Mouse (Mus musculus) forebrain, embryonic 10.5 days (tissue): ENCODE measurements around the gene Tapbp. TPM values are rescaled to one million over a fixed set of nuclear protein-coding genes. Genes with fewer than 3 reads are reported as not detected.

Source experiments
- DNase-seq: peaks from one replicate; pipeline ENCODE4 v3.0.0-alpha.2; 2017; ENCODE audit warnings: low spot score; ENCODE audit errors: extremely low spot score
- H3K27ac ChIP-seq: fragments of 300-500 bp; sonication (generic); 2 replicates; pipeline ENCODE4 v1.5.1; 2016; ENCODE audit warnings: mild to moderate bottlenecking
- H3K27me3 ChIP-seq: fragments of 300-500 bp; sonication (generic); 2 replicates; pipeline ENCODE4 v1.6.1; 2016; ENCODE audit warnings: mild to moderate bottlenecking; ENCODE audit not compliant: poor library complexity, severe bottlenecking
- H3K36me3 ChIP-seq: fragments of 300-500 bp; sonication (generic); replicated peaks from 2 replicates; pipeline ENCODE4 v1.6.1; 2016; ENCODE audit warnings: mild to moderate bottlenecking, moderate library complexity
- H3K4me1 ChIP-seq: fragments of 300-500 bp; sonication (generic); 2 replicates; pipeline ENCODE4 v1.6.1; 2016
- H3K4me3 ChIP-seq: fragments of 300-500 bp; sonication (generic); 2 replicates; pipeline ENCODE4 v1.5.1; 2016; ENCODE audit warnings: mild to moderate bottlenecking, moderate library complexity
- H3K9me3 ChIP-seq: fragments of 300-500 bp; sonication (generic); 2 replicates; pipeline ENCODE4 v1.6.1; 2016; ENCODE audit warnings: mild to moderate bottlenecking, moderate library complexity
- WGBS: fragments of 180-500 bp; shearing (Covaris S2); methylation state at CpG from one replicate; pipeline ENCODE4 v1.1.7; 2016; 5-methylcytosine and 5-hydroxymethylcytosine counted together
- polyA plus RNA-seq: library from polyadenylated mRNA; unstranded; fragments of >200 nt; fragmentation: Nextera tagmentation; extraction: Ambion mirVana; gene quantifications from 2 replicates; pipeline ENCODE4 v1.2.1, GENCODE M21; 2016

Tapbp gene
- polyA plus RNA-seq, 1 experiment from 2014 or later: 14.1 TPM

DNA sequence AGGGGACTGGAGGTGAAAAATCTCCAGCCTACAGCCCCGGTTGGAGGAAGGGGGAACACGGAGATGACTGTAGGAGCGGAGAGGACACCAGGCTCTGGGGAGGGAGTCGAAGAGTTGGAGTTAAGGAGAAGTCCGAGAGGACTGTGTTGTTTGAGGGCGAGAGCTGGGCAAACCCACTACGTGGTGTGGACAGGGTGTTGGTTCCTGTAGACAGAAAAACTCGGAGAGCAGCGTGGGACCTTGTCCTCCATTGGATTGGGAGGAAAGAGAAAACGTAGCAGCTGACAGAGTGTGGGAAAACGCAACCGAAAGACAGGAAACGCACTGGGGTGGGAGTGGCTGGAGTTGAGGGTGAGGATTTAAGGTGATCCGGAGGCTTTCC is 5.8 kb upstream of the Tapbp start:
- no peak for DNase-seq
- Histone ChIP-seq H3K27ac (peak overlapping the region; percentile 94), H3K4me1 (peaks cover 59% of the 10 kb centered on the region), H3K9me3 (no peaks in the 10 kb centered on the region), H3K36me3 (peaks cover 45% of the 10 kb centered on the region), H3K27me3 (no peaks in the 10 kb centered on the region), H3K4me3 (peak overlapping the region; percentile 95)
- WGBS: 2% methylated on average over 14 of the region's 14 CpGs

DNA sequence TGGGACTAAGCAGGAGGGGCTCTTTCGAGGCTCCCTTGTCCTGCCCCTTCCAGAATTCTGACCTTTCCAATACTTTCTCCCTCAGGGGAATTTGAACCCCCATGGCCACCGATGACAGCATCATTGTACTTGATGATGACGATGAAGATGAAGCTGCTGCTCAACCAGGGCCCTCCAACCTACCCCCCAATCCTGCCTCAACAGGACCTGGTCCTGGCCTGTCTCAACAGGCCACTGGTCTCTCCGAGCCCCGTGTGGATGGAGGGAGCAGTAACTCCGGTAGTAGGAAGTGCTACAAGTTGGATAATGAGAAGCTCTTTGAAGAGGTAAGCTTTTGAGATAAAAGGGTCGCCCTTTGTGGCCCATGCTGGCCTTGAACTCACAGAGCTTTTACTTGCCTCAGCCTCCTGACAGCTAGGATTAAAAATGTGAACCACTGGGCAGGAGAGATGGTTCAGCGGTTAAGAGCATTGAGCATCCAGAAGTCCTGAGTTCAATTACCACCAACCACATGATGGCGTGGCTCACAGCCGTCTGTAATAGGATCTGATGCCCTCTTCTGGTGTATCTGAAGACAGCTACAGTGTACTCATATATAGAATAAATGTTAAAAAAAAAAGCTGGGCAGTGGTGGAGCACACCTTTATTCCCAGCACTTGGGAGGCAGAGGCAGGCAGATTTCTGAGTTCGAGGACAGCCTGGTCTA is 5.2 kb upstream of the Tapbp start:
- H3K4me1 ChIP-seq: peaks cover 63% of the 10 kb centered on the region
- peak overlapping the region; percentile 95 for H3K4me3 ChIP-seq
- peak overlapping the region; percentile 94 for H3K27ac ChIP-seq
- H3K36me3 ChIP-seq: peaks cover 49% of the 10 kb centered on the region
- H3K27me3 ChIP-seq: no peaks in the 10 kb centered on the region
- no peak for DNase-seq
- H3K9me3 ChIP-seq: no peaks in the 10 kb centered on the region
- 57% methylated on average over 11 of the region's 11 CpGs for WGBS

DNA sequence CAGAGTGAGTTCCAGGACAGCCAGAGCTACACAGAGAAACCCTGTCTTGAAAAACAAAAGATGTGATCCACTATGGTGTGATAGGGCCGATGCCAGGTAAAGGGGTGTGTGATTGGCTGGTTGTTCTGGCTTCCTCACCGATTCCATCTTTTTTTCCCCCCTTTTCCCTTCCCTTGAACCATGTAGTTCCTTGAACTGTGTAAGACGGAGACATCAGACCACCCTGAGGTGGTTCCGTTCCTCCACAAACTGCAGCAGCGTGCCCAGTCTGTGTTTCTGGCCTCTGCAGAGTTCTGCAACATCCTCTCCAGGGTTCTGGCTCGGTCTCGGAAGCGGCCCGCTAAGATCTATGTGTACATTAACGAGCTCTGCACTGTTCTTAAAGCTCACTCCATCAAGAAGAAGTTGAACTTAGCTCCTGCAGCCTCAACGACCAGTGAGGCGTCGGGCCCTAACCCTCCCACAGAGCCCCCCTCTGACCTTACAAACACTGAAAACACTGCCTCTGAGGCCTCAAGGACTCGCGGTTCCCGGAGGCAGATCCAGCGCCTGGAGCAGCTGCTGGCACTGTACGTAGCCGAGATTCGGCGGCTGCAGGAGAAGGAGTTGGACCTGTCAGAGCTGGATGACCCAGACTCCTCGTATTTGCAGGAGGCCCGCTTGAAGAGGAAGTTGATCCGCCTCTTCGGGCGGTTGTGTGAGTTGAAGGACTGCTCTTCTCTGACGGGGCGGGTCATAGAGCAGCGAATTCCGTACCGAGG is 4.5 kb upstream of the Tapbp start:
- Histone ChIP-seq H3K9me3 (no peaks in the 10 kb centered on the region), H3K36me3 (peaks cover 49% of the 10 kb centered on the region), H3K27me3 (no peaks in the 10 kb centered on the region), H3K4me1 (peaks cover 65% of the 10 kb centered on the region), H3K27ac (no peak overlapping the region), H3K4me3 (peak overlapping the region; percentile 95; the same call in 1 of the 2 replicates)
- WGBS: 94% methylated on average over 31 of the region's 31 CpGs
- no peak for DNase-seq

DNA sequence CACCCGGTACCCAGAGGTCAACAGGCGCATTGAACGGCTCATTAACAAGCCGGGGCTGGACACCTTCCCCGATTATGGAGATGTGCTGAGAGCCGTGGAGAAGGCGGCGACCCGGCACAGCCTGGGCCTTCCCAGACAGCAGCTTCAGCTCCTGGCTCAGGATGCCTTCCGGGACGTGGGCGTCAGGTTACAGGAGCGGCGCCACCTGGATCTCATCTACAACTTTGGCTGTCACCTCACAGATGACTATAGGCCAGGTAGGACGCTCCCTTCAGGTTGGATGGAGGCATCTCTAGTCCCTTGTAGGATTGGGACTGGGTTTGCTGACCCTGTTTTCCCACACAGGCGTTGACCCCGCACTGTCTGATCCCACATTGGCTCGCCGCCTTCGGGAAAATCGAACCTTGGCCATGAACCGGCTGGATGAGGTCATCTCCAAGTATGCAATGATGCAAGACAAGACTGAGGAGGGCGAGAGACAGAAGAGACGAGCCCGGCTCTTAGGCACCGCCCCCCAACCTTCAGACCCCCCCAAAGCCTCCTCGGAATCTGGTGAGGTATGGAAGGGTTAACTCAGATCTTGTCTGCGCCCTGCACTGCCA is 3.8 kb upstream of the Tapbp start:
- Histone ChIP-seq H3K4me1 (peaks cover 72% of the 10 kb centered on the region), H3K9me3 (no peaks in the 10 kb centered on the region), H3K27me3 (no peaks in the 10 kb centered on the region), H3K4me3 (peak overlapping the region; percentile 16; the same call in 1 of the 2 replicates), H3K27ac (no peak overlapping the region), H3K36me3 (peaks cover 51% of the 10 kb centered on the region)
- 94% methylated on average over 28 of the region's 28 CpGs for WGBS
- no peak for DNase-seq

DNA sequence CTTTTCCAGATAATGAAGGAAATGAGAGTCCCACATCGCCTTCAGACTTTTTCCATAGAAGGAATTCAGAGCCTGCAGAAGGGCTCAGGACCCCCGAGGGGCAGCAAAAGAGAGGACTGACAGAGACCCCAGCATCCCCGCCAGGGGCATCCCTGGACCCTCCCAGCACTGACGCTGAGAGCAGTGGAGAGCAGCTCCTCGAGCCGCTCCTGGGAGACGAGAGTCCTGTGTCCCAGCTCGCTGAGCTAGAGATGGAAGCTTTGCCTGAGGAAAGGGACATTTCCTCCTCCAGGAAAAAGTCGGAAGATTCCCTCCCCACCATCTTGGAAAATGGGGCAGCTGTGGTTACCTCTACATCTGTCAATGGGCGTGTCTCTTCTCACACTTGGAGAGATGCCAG is 2.4 kb upstream of the Tapbp start:
- no peak for DNase-seq
- Histone ChIP-seq H3K36me3 (peaks cover 65% of the 10 kb centered on the region), H3K4me1 (peaks cover 78% of the 10 kb centered on the region), H3K27me3 (peaks cover 9% of the 10 kb centered on the region), H3K4me3 (peak overlapping the region; percentile 22; the same call in 1 of the 2 replicates), H3K27ac (no peak overlapping the region), H3K9me3 (no peaks in the 10 kb centered on the region; the same call in 1 of the 2 replicates)
- 89% methylated on average over 10 of the region's 10 CpGs for WGBS

DNA sequence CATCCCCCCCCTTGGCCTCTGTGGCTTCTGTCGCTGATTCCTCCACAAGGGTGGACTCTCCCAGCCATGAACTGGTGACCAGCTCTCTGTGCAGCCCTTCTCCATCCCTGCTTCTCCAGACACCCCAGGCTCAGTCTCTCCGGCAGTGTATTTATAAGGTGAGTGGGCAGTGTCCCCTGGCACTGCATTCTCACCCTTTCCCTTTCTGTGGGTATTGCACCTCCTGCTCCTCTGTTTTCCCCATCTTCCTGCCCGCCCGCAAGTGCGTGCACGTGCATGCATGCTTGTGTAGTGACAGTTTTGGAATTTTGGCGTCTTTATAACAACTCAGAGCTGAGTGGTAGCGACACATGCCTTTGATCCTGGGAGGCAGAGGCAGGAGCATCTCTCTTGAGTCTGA is 1.8 kb upstream of the Tapbp start:
- Histone ChIP-seq H3K4me1 (peaks cover 78% of the 10 kb centered on the region), H3K36me3 (peaks cover 68% of the 10 kb centered on the region)
- WGBS: 98% methylated on average over 8 of the region's 8 CpGs

DNA sequence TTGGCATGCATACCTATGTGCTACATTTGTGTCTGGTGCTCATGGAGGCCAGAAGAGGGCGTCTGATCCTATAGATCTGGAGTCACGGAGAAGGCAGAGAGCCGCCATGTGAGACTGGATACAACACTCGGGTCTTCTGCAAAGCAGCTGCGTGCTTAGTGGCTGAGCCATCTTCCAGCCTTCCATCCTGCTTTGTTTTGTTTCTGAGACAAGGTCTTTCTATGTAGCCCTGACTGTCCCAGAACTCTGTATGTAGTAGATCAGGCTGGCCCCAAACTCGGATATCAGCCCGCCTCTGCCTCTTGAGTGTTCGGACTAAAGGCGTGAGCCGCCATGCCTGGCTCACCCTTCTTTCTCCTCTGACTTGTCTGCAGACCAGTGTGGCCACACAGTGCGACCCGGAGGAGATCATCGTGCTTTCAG is 719 bp upstream of the Tapbp start:
- Histone ChIP-seq H3K9me3 (no peaks in the 10 kb centered on the region; the same call in 1 of the 2 replicates), H3K4me1 (peaks cover 82% of the 10 kb centered on the region), H3K4me3 (peak overlapping the region; percentile 76), H3K27ac (peak overlapping the region; percentile 40; the same call in 1 of the 2 replicates), H3K27me3 (peaks cover 15% of the 10 kb centered on the region), H3K36me3 (peaks cover 68% of the 10 kb centered on the region)
- WGBS: 73% methylated on average over 13 of the region's 13 CpGs
- DNase-seq: no peak

More for the DNA sequence above, 1.8 kb upstream of the Tapbp start:
- H3K9me3 ChIP-seq: no peaks in the 10 kb centered on the region; the same call in 1 of the 2 replicates
- no peak for DNase-seq
- H3K27me3 ChIP-seq: peaks cover 15% of the 10 kb centered on the region
- peak overlapping the region; percentile 22; the same call in 1 of the 2 replicates for H3K4me3 ChIP-seq
- no peak overlapping the region for H3K27ac ChIP-seq

DNA sequence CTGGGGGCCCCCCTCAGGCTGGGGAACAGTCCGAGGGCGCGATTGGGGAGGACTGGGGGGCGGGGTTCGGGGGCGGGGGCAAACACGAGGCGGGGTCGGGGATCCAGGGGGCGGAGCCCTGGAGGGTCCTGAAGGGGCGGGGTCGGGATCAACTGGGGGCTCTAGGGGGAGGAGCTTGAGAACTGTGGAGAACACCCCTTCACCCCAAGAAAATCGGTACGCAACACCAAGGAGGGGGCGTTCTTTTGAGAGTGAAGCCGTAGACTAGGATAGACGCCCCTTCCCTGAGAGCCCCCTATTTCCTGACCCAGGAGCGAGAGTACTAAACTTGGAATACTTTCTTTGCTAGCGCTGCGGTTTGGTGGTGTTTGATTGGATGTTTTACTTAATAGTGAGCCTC is 595 bp downstream of the Tapbp start:
- Histone ChIP-seq H3K27me3 (peaks cover 15% of the 10 kb centered on the region), H3K4me3 (peak overlapping the region; percentile 76), H3K36me3 (peaks cover 59% of the 10 kb centered on the region), H3K27ac (peak overlapping the region; percentile 95), H3K4me1 (peaks cover 83% of the 10 kb centered on the region), H3K9me3 (no peaks in the 10 kb centered on the region; the same call in 1 of the 2 replicates)
- DNase-seq: no peak
- WGBS: under 1% methylated on average over 19 of the region's 20 CpGs

DNA sequence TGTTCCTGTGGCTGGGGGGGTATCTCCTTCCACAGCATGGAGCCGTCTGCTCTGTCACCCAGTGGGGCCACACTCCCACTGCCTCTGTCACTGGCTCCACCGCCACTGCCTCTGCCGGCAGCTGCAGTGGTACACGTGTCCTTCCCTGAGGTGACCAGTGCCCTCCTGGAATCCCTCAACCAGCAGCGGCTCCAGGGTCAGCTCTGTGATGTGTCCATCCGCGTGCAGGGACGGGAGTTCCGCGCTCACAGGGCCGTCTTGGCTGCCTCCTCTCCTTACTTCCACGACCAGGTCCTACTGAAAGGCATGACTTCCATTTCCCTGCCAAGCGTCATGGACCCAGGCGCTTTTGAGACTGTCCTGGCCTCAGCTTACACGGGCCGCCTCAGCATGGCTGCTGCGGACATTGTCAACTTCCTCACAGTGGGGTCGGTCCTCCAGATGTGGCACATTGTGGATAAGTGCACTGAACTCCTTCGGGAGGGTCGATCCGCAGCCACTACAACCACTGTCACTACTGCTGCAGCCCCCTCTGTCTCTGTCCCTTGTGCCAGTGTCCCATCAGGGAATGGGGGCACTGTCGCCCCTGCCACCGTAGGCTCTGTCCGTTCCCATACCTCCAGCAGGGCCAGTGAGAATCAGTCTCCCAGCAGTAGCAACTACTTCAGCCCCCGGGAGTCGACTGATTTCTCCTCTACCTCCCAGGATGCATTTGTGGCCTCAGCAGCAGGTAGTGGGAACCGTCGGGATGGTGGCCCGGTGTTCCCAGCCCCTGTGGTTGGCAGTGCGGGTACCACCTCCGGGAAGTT is 1.4 kb downstream of the Tapbp start:
- Histone ChIP-seq H3K9me3 (no peaks in the 10 kb centered on the region; the same call in 1 of the 2 replicates), H3K36me3 (peaks cover 51% of the 10 kb centered on the region), H3K4me1 (peaks cover 76% of the 10 kb centered on the region), H3K4me3 (peak overlapping the region; percentile 76), H3K27ac (peak overlapping the region; percentile 26; the same call in 1 of the 2 replicates), H3K27me3 (peaks cover 15% of the 10 kb centered on the region)
- WGBS: 78% methylated on average over 31 of the region's 31 CpGs
- no peak for DNase-seq

DNA sequence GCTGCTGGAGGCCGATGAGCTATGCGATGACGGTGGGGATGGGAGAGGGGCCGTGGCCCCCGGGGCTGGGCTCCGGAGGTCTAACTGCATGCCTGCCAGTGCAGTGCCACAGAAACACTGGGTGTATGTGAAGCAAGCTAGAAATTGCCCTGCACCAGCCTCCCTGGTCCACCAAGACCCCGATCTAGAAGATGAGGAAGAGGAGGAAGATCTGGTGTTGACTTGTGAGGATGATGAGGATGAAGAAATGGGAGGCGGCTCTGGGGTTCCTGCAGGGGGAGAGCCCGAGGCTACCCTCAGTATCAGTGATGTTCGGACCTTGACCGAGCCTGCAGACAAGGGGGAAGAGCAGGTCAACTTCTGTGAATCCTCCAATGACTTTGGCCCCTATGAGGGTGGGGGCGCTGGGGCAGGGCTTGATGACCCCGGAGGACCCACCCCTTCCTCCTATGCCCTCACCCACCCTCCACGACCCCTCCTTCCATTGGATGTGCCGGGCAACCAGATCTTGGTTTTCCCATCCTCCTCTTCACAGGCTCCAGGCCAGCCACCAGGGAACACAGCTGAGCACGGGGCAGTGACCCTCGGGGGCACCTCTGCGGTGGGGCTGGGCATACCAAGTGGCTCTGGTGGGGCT is 2.1 kb downstream of the Tapbp start:
- H3K27ac ChIP-seq: no peak overlapping the region
- no peak for DNase-seq
- peak overlapping the region; percentile 76 for H3K4me3 ChIP-seq
- peaks cover 44% of the 10 kb centered on the region for H3K36me3 ChIP-seq
- H3K4me1 ChIP-seq: peaks cover 72% of the 10 kb centered on the region
- no peaks in the 10 kb centered on the region; the same call in 1 of the 2 replicates for H3K9me3 ChIP-seq
- peaks cover 15% of the 10 kb centered on the region for H3K27me3 ChIP-seq
- WGBS: 84% methylated on average over 18 of the region's 18 CpGs

DNA sequence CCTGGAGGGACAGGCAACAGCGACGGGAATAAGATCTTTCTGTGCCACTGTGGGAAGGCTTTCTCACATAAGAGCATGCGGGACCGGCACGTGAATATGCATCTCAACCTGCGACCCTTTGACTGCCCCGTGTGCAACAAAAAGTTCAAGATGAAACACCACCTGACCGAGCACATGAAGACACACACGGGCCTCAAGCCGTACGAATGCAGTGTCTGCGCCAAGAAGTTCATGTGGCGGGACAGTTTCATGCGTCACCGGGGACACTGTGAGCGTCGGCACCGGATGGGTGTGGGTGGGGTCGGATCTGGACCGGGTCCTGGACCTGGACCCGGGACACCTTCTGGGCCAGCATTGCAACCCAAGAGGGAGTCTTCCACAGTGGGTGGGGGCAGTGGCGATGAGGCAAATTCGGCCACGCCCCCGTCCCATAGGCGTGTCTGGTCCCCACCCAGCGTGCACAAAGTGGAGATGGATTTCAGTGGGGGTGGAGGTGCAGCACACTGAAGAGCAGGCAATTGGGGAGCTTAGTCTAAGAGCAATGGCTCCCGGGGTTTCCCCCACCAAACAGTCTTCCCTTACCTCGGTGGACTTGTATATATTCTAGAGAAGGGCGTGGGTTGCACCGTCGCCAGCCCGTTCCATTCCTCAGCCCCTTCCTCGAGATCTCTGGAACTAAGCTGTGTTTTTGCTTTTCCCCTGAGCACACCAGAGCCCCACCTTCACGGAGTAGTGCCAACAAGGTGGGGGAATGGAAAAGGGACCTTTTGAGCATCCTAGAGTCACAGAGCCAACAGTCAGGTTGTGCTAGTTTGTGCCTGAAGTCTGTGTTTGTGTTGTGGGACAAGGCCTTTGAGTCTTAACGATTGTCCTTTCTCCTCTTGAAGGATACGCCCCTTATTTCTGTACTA is 2.8 kb downstream of the Tapbp start:
- Histone ChIP-seq H3K36me3 (peaks cover 36% of the 10 kb centered on the region), H3K9me3 (no peaks in the 10 kb centered on the region; the same call in 1 of the 2 replicates), H3K4me3 (peak overlapping the region; percentile 76), H3K4me1 (peaks cover 71% of the 10 kb centered on the region), H3K27ac (no peak overlapping the region), H3K27me3 (peaks cover 15% of the 10 kb centered on the region)
- DNase-seq: no peak
- 59% methylated on average over 37 of the region's 37 CpGs for WGBS
